Mouse (Mus musculus): ENCODE measurements around the gene Idi1.
"Not testable (repeated sequence)": the region's sequence is repeated elsewhere in the genome, so short reads cannot be mapped to it uniquely, and the experiment has no call there.

Idi1 gene

GRCm38 (mm10) chr13:8885445-8886184 lies at the start of gene Idi1:
Idi1 (plus strand) TSS chr13:8885501.
- DNase-seq (ENCODE audit: low read depth, low spot score): peak; percentile 96

- DNase-seq (ENCODE audit: low read depth, low spot score): no peak
Observed at GRCm38 (mm10) chr13:8838394-8838793, 46.9 kb upstream of the Idi1 start.

- no peak for DNase-seq (ENCODE audit: low read depth, low spot score)
Observed at GRCm38 (mm10) chr13:8839111-8839510, 46.2 kb upstream of the Idi1 start.

GRCm38 (mm10) chr13:8839937-8840336 lies 45.4 kb upstream of the Idi1 start:
- DNase-seq (ENCODE audit: low read depth, low spot score): no peak

- DNase-seq (ENCODE audit: low read depth, low spot score): no peak
Observed at GRCm38 (mm10) chr13:8840941-8841340, 44.4 kb upstream of the Idi1 start.

GRCm38 (mm10) chr13:8841846-8842245 lies 43.5 kb upstream of the Idi1 start:
- not testable (repeated sequence) for DNase-seq (ENCODE audit: low read depth, low spot score)

GRCm38 (mm10) chr13:8842273-8842672 lies 43.0 kb upstream of the Idi1 start:
- no peak for DNase-seq (ENCODE audit: low read depth, low spot score)

GRCm38 (mm10) chr13:8847702-8848101 lies 37.6 kb upstream of the Idi1 start:
- DNase-seq (ENCODE audit: low read depth, low spot score): no peak

GRCm38 (mm10) chr13:8849311-8849710 lies 36.0 kb upstream of the Idi1 start:
- DNase-seq (ENCODE audit: low read depth, low spot score): peak; percentile 12

- no peak for DNase-seq (ENCODE audit: low read depth, low spot score)
Observed at GRCm38 (mm10) chr13:8853424-8853823, 31.9 kb upstream of the Idi1 start.

- DNase-seq (ENCODE audit: low read depth, low spot score): no peak
Observed at GRCm38 (mm10) chr13:8854769-8855168, 30.5 kb upstream of the Idi1 start.

- no peak for DNase-seq (ENCODE audit: low read depth, low spot score)
Observed at GRCm38 (mm10) chr13:8858453-8858852, 26.8 kb upstream of the Idi1 start.

GRCm38 (mm10) chr13:8860861-8861260 lies 24.4 kb upstream of the Idi1 start:
- DNase-seq (ENCODE audit: low read depth, low spot score): no peak

GRCm38 (mm10) chr13:8864990-8865389 lies 20.3 kb upstream of the Idi1 start:
- no peak for DNase-seq (ENCODE audit: low read depth, low spot score)

- no peak for DNase-seq (ENCODE audit: low read depth, low spot score)
Observed at GRCm38 (mm10) chr13:8866612-8867011, 18.7 kb upstream of the Idi1 start.

GRCm38 (mm10) chr13:8869578-8870157 lies 15.6 kb upstream of the Idi1 start:
- DNase-seq (ENCODE audit: low read depth, low spot score): no peak

- DNase-seq (ENCODE audit: low read depth, low spot score): no peak
Observed at GRCm38 (mm10) chr13:8870160-8870509, 15.2 kb upstream of the Idi1 start.

GRCm38 (mm10) chr13:8870510-8871313 lies 14.6 kb upstream of the Idi1 start:
- DNase-seq (ENCODE audit: low read depth, low spot score): peak; percentile 93

- DNase-seq (ENCODE audit: low read depth, low spot score): no peak
Observed at GRCm38 (mm10) chr13:8871314-8871962, 13.9 kb upstream of the Idi1 start, which contains the start of gene Wdr37. Wdr37 (minus strand) TSS chr13:8871909.

- DNase-seq (ENCODE audit: low read depth, low spot score): no peak
Observed at GRCm38 (mm10) chr13:8873776-8874175, 11.5 kb upstream of the Idi1 start.

- DNase-seq (ENCODE audit: low read depth, low spot score): no peak
Observed at GRCm38 (mm10) chr13:8881611-8882010, 3.7 kb upstream of the Idi1 start.

GRCm38 (mm10) chr13:8883870-8884269 lies 1.4 kb upstream of the Idi1 start:
- DNase-seq (ENCODE audit: low read depth, low spot score): not testable (repeated sequence)

Measured in mesoderm, embryonic 11.5 days (tissue).